Mouse (Mus musculus) spleen, adult 12 weeks (tissue): Measurements from ENCODE around the gene Stpg3.
"Not testable (repeated sequence)": the region's sequence is repeated elsewhere in the genome, so short reads cannot be mapped to it uniquely, and the experiment has no call there.

ENCODE experiments used
- DNase-seq: peaks from one replicate; pipeline ENCODE4 v3.0.0; 2022; ENCODE audit warnings: low spot score

Gene Stpg3

DNA sequence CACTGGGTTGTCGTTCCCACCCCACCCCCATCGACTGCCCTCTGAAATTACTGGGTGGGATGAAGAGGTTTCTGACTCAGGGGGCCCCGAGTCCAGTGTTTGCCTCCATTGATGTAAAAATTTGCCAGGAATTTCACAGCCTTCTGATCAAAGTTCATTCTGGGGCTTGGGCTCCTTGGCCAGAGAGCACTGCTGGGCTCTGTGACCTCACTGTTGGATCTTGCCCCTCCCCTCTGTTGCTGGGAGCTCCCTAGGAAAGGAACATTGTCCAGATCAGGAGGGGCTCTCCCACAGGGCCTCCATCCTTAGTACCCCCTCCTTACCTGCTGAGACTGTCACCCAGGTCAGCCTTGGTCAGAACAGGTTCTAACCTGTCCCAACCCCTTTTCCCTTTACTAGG is at the start of gene Stpg3:
Stpg3 (minus strand) TSS at position 194 of the 400 bp plus-strand sequence.
- no peak for DNase-seq

DNA sequence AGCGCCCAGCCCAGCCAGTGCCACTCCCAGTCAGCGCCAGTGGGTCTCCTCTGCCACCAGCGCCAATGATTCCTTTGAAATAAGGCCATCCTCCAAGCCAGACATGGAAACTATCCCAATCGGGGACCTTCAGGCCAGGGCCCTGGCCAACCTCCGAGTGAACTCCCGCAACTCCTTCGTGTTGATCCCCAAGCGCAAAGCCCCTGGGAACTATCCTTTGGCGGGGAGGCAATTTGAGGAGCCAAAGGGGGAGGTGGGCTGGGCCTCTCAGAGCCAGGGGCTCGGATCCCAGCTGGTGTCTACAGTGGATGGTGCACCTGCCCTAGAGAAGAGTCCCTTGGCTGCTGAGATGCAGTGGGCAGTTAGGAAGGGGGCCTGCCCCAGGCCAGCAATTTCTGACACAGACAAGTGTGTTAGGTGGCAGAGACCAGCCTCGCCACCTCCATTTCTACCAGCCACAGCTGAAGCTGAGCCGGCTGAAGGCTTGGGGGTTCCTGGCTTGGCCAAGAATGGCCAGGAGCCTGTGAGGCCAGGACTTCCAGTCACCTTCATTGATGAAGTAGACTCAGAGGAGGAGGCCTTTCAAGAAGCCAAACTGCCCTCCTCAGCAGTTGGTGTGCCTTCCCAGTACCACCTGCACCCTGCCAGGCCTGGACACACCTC is 49.3 kb upstream of the Stpg3 start:
- no peak for DNase-seq

DNA sequence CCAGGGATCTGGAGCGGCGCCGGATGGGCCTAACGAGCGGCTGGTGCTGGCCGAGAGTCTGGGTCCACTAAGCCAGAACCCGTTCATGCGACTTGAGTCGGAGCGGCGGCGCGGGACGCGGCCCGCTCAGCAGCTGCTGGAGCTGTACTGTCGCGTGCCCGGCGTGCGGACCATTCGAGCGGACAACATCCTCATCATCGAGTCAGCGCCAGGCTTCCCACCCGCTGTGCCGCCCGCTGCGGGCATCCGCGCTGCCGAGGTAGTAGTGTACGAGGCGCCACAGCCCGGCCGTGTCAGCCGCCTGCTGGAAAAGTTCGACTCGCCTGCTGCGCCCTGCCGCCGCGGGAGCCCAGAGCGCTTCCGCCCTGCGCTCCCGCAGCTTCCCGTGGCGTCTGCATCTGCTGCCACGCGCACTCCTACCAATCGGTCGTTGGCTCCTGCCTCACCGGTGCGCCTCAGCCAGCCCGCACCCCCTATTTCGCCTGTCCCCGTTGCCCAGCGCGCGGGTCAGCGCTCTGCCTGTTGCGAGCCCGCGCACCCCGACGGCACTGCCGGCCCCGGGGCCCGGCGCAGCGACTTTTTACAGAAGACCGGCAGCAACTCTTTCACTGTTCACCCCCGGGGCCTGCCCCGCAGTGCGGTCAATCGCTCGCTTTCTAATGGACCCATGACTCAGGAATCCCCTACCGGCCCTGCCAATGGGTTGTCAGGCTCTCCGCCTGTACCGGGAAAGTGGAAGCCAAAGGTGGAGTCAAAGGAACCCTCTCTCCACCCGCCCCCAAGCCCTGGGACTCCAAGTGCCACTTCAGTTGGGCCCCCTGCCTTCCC is 48.6 kb upstream of the Stpg3 start:
- peak; percentile 25 for DNase-seq

DNA sequence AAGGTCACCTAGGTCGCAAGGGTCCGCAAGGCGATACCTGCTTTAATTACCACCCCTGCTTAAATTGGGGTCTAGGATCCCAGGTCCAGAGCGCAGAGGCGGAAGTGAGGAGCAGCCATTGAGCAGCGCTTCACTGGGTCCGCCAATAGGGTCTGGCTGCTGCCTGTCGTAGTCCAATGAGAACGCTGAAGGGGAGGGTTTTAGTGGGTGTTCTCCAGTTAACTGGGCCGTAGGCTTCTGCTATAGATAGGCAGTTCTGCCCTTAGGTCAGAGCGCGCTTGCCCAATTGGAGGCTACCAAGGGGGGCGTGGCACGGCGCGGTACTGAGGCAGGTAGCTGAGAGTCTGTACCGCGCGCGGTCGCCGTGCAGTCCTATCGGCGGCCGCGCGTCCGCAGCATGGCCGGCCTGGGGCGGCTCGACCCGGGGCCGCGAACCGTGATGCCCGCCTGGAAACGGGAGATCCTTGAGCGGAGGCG is 47.9 kb upstream of the Stpg3 start, which contains the start of gene Tprn:
Tprn (plus strand) TSS at position 328 of the 477 bp plus-strand sequence.
- DNase-seq, result peak; percentile 90

- DNase-seq, result no peak
These were observed 47.4 kb upstream of the Stpg3 start for GRCm38 (mm10) chr2:25261870-25262269.

DNA sequence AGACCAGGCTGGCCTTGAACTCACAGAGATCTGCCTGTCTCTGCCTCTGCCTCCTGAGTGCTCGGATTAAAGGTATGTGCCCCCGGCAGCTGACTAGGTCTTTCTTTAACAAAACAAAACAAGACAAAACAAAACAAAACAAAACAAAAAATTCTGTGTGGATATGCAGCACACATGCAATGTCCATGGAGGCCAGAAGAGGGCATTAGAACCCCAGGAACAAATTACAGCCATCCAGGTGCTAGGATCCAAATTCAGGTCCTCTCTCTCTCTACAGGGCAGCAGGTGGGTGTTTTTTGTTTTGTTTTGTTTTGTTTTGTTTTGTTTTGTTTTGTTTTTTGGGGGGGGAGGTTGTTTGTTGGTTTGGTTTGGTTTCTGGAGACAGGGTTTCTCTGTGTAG is 44.5 kb upstream of the Stpg3 start:
- no peak for DNase-seq

GRCm38 (mm10) chr2:25257250-25257649 is 42.8 kb upstream of the Stpg3 start:
- not testable (repeated sequence) for DNase-seq

DNA sequence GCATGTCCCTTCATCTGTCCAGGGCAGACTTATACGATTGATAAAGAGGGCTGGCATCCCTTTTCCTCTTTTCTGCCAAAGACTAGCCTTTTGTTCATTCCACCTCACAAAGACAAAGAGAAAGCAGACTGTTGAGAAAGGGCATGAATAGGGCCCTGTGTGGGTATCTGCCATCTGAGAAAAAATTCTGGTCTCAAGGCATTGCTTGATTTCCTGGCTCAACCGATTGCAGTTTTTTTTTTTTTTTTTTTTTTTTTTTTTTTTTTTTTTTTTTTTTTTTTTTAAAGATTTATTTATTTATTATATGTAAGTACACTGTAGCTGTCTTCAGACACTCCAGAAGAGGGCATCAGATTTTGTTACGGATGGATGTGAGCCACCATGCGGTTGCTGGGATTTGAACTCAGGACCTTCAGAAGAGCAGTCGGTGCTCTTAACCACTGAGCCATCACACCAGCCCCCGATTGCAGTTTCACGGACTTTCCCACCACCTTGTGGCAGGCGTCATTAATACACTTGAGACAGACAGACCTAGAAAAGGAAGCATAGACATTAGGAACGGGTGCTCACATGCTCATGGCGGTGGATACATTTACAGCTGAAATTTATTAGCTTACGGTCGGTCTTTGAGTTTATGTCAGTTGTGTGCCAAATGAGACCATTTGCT is 42.1 kb upstream of the Stpg3 start:
- peak; percentile 46 for DNase-seq

DNA sequence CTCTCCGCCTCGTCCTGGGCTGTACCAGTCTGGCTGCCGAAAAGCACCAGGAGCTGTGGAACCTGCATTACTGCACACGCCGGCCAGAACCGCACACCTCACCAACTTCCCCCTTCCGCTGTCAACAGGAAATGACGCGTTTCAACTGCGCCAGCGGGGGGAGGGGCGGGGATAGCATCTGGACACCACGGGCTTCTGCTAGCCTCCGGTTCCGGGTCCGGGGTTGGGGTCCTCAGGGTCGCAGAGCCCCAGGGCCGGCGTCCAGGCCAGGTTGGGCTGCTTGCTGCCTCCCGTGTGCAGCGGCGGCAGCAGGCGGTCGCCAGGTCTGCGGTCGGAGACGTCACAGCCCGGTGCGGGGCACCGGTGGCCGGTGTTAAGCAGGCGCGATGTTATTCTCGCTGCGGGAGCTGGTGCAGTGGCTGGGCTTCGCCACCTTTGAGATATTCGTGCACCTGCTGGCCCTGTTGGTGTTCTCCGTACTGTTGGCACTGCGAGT is 40.9 kb upstream of the Stpg3 start, which contains the start of gene Tmem203:
Tmem203 (plus strand) TSS at position 156 of the 496 bp plus-strand sequence.
- peak; percentile 93 for DNase-seq

- no peak for DNase-seq
These were observed 37.9 kb upstream of the Stpg3 start for GRCm38 (mm10) chr2:25252331-25252730.

DNA sequence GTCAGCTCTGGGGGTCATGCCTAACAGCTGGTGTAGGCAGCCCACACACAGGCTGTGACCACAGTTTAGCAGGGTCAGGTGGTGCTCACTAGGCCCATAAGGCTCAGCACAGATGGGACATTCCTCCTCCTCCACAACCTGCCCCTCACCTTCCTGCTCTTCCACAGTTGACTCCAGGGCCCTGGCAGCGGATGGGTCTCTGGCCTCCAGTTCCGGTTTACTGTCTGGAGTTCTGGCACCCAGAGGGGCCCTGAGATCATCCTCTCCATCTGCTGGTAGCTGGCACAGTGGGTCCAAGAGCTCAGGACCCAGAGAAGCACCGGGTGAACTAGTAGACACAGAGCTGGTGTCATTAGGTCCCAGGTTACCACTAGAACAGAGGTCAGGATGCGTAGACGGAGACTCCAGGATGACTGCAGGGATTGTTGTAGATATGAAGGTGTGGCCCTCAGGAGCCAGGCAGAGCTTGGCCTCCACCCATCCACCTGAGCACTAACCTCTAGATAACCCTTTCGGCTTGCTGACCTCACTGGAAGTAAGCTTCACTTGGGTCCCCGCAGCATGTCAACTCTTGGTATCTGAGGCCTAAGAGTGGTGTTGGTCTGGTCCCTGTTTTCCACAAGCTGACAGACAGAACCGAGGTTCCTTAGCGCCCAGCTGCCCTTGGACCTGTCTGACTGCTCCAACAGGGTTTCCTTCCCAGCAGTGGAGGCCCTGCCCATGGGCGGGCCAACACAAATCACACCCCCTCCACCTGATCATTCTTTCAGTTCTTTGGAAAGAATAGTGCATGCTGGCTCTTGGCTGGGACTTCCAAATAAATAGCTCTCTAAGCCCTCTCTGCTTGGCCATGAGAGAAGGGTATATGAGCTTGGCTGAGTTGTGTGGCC is 32.0 kb upstream of the Stpg3 start, which contains the start of gene AL732309.1:
AL732309.1 (minus strand) TSS at position 681 of the 890 bp plus-strand sequence.
- no peak for DNase-seq

DNA sequence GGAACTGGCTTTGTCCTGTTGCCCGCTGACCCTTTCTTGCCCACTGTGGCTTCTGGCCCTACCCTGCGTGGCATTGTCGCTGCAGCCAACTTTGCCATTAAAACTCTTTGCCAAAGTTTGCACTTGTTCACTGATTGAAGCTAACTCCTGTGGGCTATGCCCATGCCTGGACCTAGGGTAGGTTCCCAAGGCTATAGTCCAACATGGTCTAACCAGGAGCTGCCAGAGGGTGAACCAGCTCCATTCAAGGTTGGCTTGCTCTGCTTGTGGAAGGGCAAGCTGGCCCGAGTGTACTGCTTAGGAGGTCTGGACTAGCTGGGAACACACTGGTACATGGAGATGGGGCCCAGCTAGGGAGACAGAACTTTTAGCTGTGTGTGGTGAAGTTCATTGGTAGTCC is 29.7 kb upstream of the Stpg3 start:
- DNase-seq, result no peak

- DNase-seq, result no peak
These were observed 28.9 kb upstream of the Stpg3 start for GRCm38 (mm10) chr2:25243342-25243741.

DNA sequence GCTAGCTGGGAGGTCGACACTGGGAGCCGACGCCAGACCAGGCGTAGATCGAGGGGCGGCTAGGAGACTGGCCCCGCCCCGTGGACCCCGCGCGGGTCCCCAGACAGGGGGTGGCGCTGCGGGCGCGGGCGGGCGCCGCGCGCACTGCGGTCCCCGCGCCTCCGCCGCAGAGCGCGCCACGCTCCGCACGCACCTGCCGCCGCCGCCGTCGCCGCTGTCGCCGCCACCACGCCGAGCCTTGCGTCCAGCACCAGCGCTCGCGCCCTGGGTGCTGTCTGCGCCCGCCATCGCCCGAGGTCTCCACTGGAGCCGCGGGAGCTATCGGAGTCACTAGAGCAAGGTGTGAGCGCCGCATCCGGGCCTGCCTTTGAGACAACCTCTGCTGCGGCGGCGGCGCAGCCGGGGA is 27.7 kb upstream of the Stpg3 start, which contains the start of the genes Rnf208 and Cysrt1:
Rnf208 (plus strand) TSS at position 155 of the 406 bp plus-strand sequence.
Cysrt1 (minus strand) TSS at position 352 of the 406 bp plus-strand sequence.
- DNase-seq, result no peak

DNA sequence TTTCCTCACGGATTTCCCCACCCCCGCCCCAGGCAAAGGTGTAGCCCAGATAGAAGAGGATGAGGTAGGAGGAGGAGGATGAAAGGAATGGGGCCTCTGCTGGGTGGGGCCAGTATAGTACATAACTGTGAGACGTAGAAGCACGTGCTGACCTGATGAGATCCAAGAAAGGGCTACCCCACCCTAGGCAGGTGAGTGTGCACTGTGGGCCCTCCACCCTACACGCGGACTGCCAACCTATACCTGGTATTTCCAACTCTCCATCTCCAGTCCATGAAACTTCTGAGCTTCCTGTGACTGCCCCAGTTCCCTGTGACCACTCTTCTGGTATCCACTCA is 27.0 kb upstream of the Stpg3 start:
- no peak for DNase-seq

- no peak for DNase-seq
These were observed 26.4 kb upstream of the Stpg3 start for GRCm38 (mm10) chr2:25240723-25241437.

GRCm38 (mm10) chr2:25240310-25240709 is 25.9 kb upstream of the Stpg3 start:
- no peak for DNase-seq

- no peak for DNase-seq
These were observed 25.3 kb upstream of the Stpg3 start for GRCm38 (mm10) chr2:25239766-25240165.

DNA sequence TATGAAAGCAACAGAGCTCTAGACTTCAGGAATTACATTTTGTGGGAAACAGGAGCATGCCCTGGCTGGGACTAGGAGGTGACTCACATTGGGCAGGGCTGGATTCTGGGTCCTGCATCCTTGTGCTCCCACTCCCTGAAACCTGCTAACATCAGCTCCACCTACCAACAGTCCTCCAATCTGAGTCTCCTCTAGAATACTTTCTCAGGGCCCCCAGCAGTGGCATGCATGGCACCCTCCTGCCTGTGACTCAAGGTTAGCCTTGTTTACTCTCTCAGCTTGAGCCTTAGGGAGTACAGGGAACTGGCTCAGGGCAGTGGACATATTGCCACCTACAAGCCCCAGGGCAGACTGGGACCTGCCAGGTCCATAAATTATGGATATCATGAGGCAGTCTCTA is 23.7 kb upstream of the Stpg3 start:
- DNase-seq, result no peak

DNA sequence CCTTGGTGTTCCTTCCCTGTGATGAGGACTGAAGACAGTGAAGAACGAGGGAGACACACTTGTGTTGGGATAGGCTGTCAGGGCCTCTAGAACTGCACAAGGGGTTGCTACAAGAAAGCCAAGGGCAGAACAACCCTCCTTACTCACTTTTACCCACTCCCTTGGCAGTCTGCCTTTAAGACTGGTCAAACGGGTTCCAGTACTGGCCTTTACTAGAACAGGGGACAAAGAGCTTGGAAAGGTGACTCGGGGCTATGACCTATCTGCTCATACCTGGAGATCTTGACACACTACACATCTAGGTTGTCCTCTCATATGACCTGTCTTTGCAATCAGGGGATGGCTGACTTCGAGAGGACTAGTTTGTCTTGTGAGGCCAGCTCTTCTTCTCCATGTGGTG is 23.1 kb upstream of the Stpg3 start:
- no peak for DNase-seq

DNA sequence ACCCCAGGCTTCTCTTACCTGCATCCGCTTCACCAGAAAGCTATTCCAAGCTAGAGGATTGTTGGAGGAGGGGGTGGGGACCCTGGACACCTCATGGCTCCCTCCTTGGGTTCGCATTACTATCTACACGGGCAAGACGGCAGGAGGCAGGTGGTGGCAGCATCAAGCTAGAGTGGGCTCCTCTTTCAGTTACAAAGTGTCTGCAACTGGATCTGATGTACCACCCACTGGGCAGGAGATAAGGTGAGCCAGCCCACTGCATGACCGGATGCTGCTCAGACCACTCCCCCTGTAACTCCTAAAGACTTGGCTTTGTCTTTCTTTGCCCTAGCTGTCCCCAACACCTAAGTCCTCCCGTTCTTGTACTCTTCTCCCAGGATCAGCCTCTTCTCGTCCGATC is 22.2 kb upstream of the Stpg3 start, which contains the start of gene Rnf224:
Rnf224 (minus strand) TSS at position 174 of the 400 bp plus-strand sequence.
- no peak for DNase-seq
